ENCODE assay signal across 8 mouse cellular contexts in genomic region chr10:93540431-93541210, GRCm38 (mm10). TPM values are rescaled to one million over a fixed set of nuclear protein-coding genes. Genes with fewer than 3 reads are reported as not detected.
DNase-seq lines count a peak whose midpoint lies in the region; ATAC-seq and TF ChIP-seq lines count a peak whose summit lies in the region.

Gene Ccdc38 (plus strand): TSS chr10:93540632.

- no peaks in the 10 kb centered on the region for H3K27me3 ChIP-seq in kidney, embryonic 16.5 days (ENCODE audit: insufficient read depth, low read length)
- peaks cover 18% of the 10 kb centered on the region for H3K27me3 ChIP-seq in hindbrain, embryonic 13.5 days
- no peaks in the 10 kb centered on the region for H3K27me3 ChIP-seq in thymus, adult 2 months (ENCODE audit: control insufficient read depth, insufficient read depth, low read length)

- H3K36me3 ChIP-seq in kidney, embryonic 16.5 days (ENCODE audit: insufficient read depth, low read length), result no peaks in the 10 kb centered on the region
- H3K36me3 ChIP-seq in hindbrain, embryonic 13.5 days, result no peaks in the 10 kb centered on the region
- H3K36me3 ChIP-seq in macrophage (ENCODE audit: inconsistent target), result no peaks in the 10 kb centered on the region
- no peaks in the 10 kb centered on the region for H3K36me3 ChIP-seq in thymus, adult 2 months (ENCODE audit: control insufficient read depth, insufficient read depth, low read length)

- H3K4me3 ChIP-seq in kidney, embryonic 16.5 days (ENCODE audit: low read length), result peak within 1 kb of the TSS; percentile 49
- H3K4me3 ChIP-seq in bone marrow macrophage, adult 2 months (ENCODE audit: insufficient read depth, low read length), result peak within 1 kb of the TSS; percentile 52
- H3K4me3 ChIP-seq in hindbrain, embryonic 13.5 days, result peak within 1 kb of the TSS; percentile 38
- peak within 1 kb of the TSS; percentile 34 for H3K4me3 ChIP-seq in macrophage (ENCODE audit: inconsistent target)
- H3K4me3 ChIP-seq in thymus, adult 2 months (ENCODE audit: control insufficient read depth, insufficient read depth, low read length), result peak within 1 kb of the TSS; percentile 41

- TF ChIP-seq POLR2A in bone marrow macrophage, adult 2 months (IDR thresholded peaks at IDR 0.05; ENCODE audit: borderline replicate concordance, low read depth, low read length), result no peak
- TF ChIP-seq POLR2A in thymus, adult 2 months (IDR thresholded peaks at IDR 0.05; ENCODE audit: control insufficient read depth, extremely low read depth, insufficient read depth, low read length, poor library complexity), result no peak

- H3K79me2 ChIP-seq in macrophage (ENCODE audit: inconsistent target), result no peaks in the 10 kb centered on the region

- ATAC-seq in kidney, embryonic 16.5 days (ENCODE audit: low FRiP score, low TSS enrichment), result peak; percentile 10
- no peak for ATAC-seq in hindbrain, embryonic 13.5 days (ENCODE audit: low FRiP score)

- no peak for DNase-seq in kidney, adult 18-20 months
- DNase-seq in thymus, adult 2 months, result peak; percentile 29
- no peak for DNase-seq in right cerebral cortex, postnatal 36 days (ENCODE audit: low spot score in 2 of 2)
- no peak for DNase-seq in adrenal gland, adult 8-10 months

- 50% methylated on average over 17 of the region's 17 CpGs for WGBS in kidney, embryonic 16.5 days
- 73% methylated on average over 17 of the region's 17 CpGs for WGBS in hindbrain, embryonic 13.5 days
- WGBS in macrophage (ENCODE audit: missing documents), result 47% methylated on average over 17 of the region's 17 CpGs
- WGBS in thymus, adult 2 months, result 40% methylated on average over 17 of the region's 17 CpGs

- peak within 1 kb of the TSS; percentile 64 for H3K9ac ChIP-seq in kidney, embryonic 16.5 days (replicated peaks; ENCODE audit: low read length)
- H3K9ac ChIP-seq in hindbrain, embryonic 13.5 days, result peak within 1 kb of the TSS; percentile 62

- peaks cover 17% of the 10 kb centered on the region for H3K4me1 ChIP-seq in kidney, embryonic 16.5 days (ENCODE audit: insufficient read depth, low read length)
- peaks cover 12% of the 10 kb centered on the region for H3K4me1 ChIP-seq in bone marrow macrophage, adult 2 months (ENCODE audit: control insufficient read depth, insufficient read depth, low read length)
- peaks cover 13% of the 10 kb centered on the region for H3K4me1 ChIP-seq in hindbrain, embryonic 13.5 days (replicated peaks)
- peaks cover 17% of the 10 kb centered on the region for H3K4me1 ChIP-seq in thymus, adult 2 months (replicated peaks; ENCODE audit: control insufficient read depth, insufficient read depth, low read length)

- no peaks in the 10 kb centered on the region for H3K9me3 ChIP-seq in kidney, embryonic 16.5 days (ENCODE audit: low read length)
- H3K9me3 ChIP-seq in hindbrain, embryonic 13.5 days, result no peaks in the 10 kb centered on the region

- no peak for TF ChIP-seq CTCF in bone marrow macrophage, adult 2 months (IDR thresholded peaks at IDR 0.05; ENCODE audit: low read depth, low read length)
- TF ChIP-seq CTCF in thymus, adult 2 months (IDR thresholded peaks at IDR 0.05; ENCODE audit: borderline replicate concordance, control insufficient read depth, extremely low read depth, insufficient read depth, low read length, poor library complexity), result no peak

- H3K4me2 ChIP-seq in kidney, embryonic 16.5 days (replicated peaks; ENCODE audit: low read depth, low read length), result peak within 1 kb of the TSS; percentile 60
- peak within 1 kb of the TSS; percentile 72 for H3K4me2 ChIP-seq in hindbrain, embryonic 13.5 days

- no peak within 1 kb of the TSS for H3K27ac ChIP-seq in kidney, embryonic 16.5 days (ENCODE audit: low read length)
- no peak within 1 kb of the TSS for H3K27ac ChIP-seq in bone marrow macrophage, adult 2 months (ENCODE audit: insufficient read depth, low read depth, low read length)
- no peak within 1 kb of the TSS for H3K27ac ChIP-seq in hindbrain, embryonic 13.5 days
- 0 out of 2 replicates have a peak within 1 kb of the TSS, but pooled peaks have one; percentile 5 for H3K27ac ChIP-seq in macrophage
- H3K27ac ChIP-seq in thymus, adult 2 months (ENCODE audit: control insufficient read depth, insufficient read depth, low read length), result 0 out of 2 replicates have a peak within 1 kb of the TSS, but pooled peaks have one; percentile 3

RNA-seq across cellular contexts. Expression of gene Ccdc38, which starts in this region (rescaled TPM):
- 0.32 and 0.35 TPM in 2 replicates for polyA plus RNA-seq in kidney, embryonic 16.5 days (2015; fragmentation: Nextera tagmentation; extraction: Ambion mirVana)
- polyA plus RNA-seq in bone marrow macrophage, adult 2 months (2012; ENCODE audit: insufficient read depth, insufficient read length, missing spikeins), result not detected in 2 replicates
- 0.27 TPM in 2 replicates for polyA plus RNA-seq in hindbrain, embryonic 13.5 days (2015; fragmentation: Nextera tagmentation; extraction: Ambion mirVana)
- total RNA-seq in macrophage (2018; cell fraction: chromatin; rRNA removed), result not detected
- under 1 TPM in 1 of 26 experiments, not detected in 25; 0.04 TPM for total RNA-seq in macrophage (2018; cell fraction: cytosol; rRNA removed)
- not detected for total RNA-seq in macrophage (2018; cell fraction: nucleus; rRNA removed)
- not detected in 3 replicates for polyA plus RNA-seq in macrophage (2018)
- 0.03 TPM in 1 of 2 replicates, not detected in the other for polyA plus RNA-seq in thymus, adult 2 months (2012; rRNA removed)
- total RNA-seq in adrenal gland, adult 8-10 months (2022), result under 1 TPM in 1 of 4 experiments, not detected in 3; 0.10 TPM

Comparison
In these comparisons a context has a peak if more than half of its experiments do, and no peak if none do; other contexts are left out.
1. Peak in ATAC-seq, H3K4me3 ChIP-seq, H3K9ac ChIP-seq and H3K4me2 ChIP-seq in kidney, embryonic 16.5 days; RNA of the gene not detected or under 1 TPM.
2. Peak in DNase-seq, H3K4me3 ChIP-seq and H3K27ac ChIP-seq in thymus, adult 2 months; RNA of the gene not detected or under 1 TPM.